Mouse (Mus musculus): ENCODE results near the gene Rcan2.

- TF ChIP-seq POLR2A (IDR thresholded peaks at IDR 0.05; ENCODE audit: extremely low read depth, insufficient read depth, low read length) (no peak), CTCF (IDR thresholded peaks at IDR 0.05; ENCODE audit: low read depth, low read length) (no peak)
These were observed 85.1 kb downstream of the Rcan2 start for GRCm38 (mm10) chr17:43886262-43886661.
